Mouse (Mus musculus): ENCODE data around the gene Spata1.

- TF ChIP-seq CTCF (IDR thresholded peaks at IDR 0.05; ENCODE audit: low read depth, low read length) (no peak), POLR2AphosphoS5 (IDR thresholded peaks at IDR 0.05; ENCODE audit: insufficient replicate concordance, low read depth, low read length) (no peak)
Measured at GRCm38 (mm10) chr3:146469226-146469625, 30.3 kb downstream of the Spata1 start.

Data from G1E (cell line).